Mouse (Mus musculus) embryonic fibroblast, embryonic 13.5 days (primary cell): ENCODE measurements around the gene Npff.

ENCODE experiments used
- CTCF ChIP-seq: IDR thresholded peaks from 2 replicates; pipeline ENCODE4 v1.5.1; 2011; ENCODE audit warnings: mild to moderate bottlenecking, control low read depth, low read length, moderate library complexity, borderline replicate concordance; ENCODE audit not compliant: insufficient read depth
- POLR2A ChIP-seq: IDR thresholded peaks from 2 replicates; pipeline ENCODE4 v1.6.1; 2011; ENCODE audit warnings: low read depth, mild to moderate bottlenecking, control low read depth, low read length, moderate library complexity

DNA sequence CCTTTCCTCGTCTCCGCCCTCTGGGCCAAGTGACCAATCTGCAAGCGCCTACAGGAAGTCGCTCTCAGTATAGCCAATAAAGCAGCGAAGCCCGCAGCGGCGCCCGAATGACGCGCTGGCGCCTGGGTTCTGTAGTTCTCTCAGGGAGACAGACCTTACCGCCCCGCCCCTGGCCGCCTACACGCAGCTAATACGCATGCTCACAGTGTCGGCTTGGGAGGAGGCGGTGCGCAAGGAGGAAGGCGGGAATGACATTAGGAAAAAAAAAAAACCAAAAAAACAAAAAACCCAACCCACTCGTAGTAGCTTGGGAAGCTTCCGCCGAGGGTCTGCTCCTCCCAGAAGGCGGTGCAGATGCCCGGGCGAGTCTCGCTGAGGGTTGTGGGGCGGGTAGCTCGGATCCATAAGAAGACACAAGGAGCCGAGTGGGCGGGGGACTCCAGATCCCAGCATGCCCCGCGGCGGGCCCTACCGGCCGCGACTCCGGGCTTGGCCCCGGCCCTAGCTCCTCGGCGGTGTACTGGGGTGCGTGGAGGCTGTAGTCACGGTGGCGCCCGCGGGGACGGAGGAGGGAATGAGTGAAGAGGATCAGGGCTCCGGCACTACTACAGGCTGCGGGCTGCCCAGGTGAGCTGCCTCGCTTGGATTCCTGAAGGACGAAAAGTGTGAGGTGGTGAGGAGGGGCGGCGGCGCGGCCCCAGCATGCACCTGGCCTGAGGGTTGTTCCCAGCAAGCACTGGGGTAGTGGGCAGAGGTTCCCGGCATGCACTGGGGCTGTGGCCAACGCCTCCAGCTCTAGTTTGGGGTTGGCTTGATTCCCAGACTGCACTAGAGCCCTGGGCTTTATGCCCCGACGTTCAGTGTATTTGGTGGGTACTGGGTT is 6.5 kb downstream of the Npff start, which contains the start of gene Tarbp2:
- TF ChIP-seq POLR2A (no peak; the same call in none of the 2 replicates), CTCF (no peak)
